Mouse (Mus musculus) embryo, embryonic 10 days (tissue): ENCODE measurements at regions not wholly inside any gene's neighbourhood (a gene's known extent, or its start where the extent isn't known, plus 50 kb on each side); places are given as distances from the start of the nearest gene placed in this dataset.

Experiments used
- DNase-seq: peaks from one replicate; pipeline ENCODE4 v3.0.0-alpha.2; 2015; ENCODE audit warnings: low spot score

- DNase-seq = no peak
These were observed 98.0 kb downstream of the Dhx15 start for GRCm38 (mm10) chr5:52092273-52092672.

GRCm38 (mm10) chr5:52088131-52088530 is 102.2 kb downstream of the Dhx15 start:
- DNase-seq = no peak

DNA sequence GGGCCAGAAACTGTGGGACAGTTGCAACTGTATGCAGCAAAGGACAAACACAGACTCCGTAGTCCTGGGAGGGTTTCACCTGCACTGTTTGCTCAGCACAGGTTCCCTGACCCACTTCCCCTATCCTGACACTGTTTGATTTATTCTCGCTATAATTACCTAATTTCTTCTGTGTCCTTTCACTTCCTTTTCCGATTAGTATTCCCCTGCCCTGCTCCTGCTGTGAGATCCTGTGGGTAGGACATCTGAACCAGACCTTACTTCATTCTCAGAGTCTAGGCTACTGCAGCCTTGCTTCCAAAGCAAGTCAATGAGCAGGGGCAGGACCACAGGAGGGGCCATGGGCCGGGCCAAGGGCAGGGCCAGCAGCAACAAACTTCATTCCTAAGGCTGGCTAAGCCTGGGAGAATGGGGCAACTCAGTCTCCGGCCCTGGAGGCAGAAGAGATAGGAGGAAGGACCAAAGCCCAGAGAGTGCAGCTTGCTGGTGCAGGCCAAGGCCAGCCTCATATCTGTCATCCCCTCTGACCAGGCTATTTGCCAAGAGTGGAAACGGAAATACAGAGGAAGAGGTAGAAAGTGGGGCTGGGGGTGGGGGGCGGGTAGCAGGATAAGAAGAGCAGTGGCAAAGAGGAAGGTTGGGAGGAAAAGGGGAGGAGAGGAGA is 103.4 kb downstream of the Dhx15 start:
- no peak for DNase-seq

- no peak for DNase-seq
These were observed 110.0 kb downstream of the Dhx15 start for GRCm38 (mm10) chr5:52080268-52080667.

DNA sequence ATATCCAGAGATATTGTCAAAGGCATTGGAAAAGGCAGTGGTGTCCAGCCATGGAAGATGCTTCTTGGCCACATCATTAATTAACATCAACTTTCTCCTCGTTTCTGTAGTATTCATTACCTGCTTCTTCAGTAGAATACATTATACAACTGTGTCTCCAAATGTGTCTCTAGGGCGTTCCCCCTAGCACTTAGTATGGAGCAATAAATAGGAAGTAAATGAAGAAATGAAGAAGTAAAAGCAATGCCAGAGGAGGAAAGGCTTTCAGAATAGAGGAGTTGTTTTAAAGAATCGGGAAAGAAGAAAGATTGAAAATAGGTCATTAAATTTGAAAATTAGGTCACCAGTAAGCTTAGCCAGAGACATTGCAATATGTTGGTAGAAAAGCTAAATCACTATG is 112.6 kb downstream of the Dhx15 start:
- DNase-seq = no peak

DNA sequence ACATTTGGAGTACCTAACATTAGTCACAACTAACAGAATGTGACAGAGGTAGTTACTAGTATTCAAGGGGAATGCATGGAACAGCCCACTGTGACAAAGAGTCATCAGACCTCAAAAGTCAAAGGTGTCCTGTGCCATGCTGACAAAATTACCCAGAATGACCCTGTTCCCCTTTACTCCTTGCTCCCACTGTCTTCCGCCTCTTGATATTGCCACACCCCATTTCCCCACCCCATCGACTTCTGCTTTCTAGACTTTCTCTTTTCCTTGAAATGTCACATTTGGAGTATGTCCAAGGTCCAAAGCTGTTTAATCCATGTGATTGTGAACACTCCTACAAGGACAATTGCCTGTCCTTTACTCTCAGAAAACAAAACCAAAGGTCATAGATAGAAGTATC is 115.2 kb downstream of the Dhx15 start:
- DNase-seq = no peak

DNA sequence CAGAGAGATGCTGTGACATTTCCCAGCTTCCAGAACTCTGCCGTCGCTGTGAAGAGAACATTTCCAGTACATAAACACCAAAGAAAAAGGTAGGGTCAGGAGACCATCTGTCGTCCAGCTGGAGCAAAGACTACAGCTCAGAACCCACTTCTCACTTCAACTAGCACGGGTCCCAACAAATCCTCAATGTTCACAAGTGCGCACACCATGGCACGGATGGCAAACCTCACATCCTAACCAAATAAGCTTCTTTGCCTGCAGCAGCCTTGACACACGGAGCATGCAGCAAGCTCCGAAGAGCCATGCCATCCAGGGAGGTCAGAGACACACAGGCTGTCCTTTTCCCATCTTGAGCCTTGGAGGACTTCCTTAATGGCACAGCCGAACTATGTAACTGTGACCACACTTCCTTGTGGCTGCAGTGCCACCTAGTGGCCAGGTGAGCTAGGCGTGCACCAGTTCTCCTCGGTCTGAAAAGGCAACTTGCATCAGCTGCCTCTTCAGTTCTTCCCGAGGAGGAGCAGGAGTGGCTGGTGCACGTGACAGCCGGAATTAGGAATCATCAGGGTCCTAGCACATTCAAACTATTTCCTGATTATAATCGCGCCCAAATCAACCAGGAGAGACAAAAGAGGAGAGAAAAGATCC is 125.4 kb downstream of the Dhx15 start:
- DNase-seq = peak; percentile 96

DNA sequence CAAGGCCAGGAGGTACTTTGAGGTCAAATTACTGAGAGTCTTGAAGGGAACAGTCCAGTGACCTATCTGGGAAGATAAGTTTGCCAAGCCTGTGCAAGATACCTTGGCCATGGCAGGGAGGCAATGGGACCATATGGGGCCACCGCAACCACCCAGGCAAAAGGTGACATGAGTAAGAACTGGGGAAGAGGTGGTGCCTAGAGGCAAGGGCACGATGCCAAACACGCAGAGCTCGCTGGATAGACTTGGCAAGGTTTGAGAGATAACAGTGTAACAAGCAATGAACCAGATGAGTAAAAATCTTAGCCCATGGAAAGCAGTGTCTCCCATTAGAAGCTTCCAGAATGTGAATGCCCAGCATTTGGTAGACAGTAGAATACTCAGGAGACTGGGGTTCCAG is 128.1 kb downstream of the Dhx15 start:
- no peak for DNase-seq

GRCm38 (mm10) chr5:52061226-52061625 is 129.1 kb downstream of the Dhx15 start:
- no peak for DNase-seq

GRCm38 (mm10) chr5:52057261-52057660 is 133.1 kb downstream of the Dhx15 start:
- DNase-seq = no peak

DNA sequence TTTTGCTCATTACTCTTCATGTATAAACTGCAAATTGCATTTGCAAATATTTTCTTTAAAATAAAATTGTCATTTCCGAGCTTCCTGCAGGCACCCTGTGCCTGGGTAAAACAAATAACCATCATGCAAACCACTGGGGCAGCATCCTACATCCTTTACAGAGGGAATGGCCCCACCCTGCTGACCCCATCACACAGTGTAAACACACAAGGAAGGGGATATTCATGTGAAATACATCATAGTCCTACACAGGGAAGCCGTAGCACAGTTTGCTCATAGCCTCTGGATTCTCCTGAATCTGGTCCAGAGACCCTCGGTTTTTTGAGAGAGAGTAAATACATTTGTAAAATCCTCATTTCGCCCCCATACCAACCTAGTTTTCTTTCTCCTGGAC is 138.2 kb downstream of the Dhx15 start:
- no peak for DNase-seq

- no peak for DNase-seq
These were observed 138.8 kb downstream of the Dhx15 start for GRCm38 (mm10) chr5:52051383-52052071.

GRCm38 (mm10) chr5:52048790-52049189 is 141.5 kb downstream of the Dhx15 start:
- DNase-seq = no peak

GRCm38 (mm10) chr5:52046704-52047103 is 143.6 kb downstream of the Dhx15 start:
- no peak for DNase-seq

DNA sequence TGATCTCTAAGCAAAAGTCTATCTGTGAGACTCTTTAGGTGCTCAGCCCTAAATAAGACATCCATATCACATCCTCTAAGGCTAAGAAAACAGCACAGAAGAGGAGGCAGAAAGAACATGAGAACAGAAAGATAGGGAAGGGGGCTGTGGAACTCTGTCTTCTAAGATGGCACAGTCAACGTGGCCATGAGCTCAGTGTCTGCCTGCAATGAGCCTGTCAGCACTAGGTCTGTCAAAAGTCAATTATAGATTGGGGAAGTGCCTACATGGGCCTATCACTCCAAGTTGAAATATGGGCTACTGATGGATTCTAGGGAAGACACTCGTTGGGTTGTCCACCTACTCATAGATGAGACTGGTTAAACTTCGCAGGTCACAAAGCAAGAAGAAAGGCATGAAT is 146.2 kb downstream of the Dhx15 start:
- no peak for DNase-seq

DNA sequence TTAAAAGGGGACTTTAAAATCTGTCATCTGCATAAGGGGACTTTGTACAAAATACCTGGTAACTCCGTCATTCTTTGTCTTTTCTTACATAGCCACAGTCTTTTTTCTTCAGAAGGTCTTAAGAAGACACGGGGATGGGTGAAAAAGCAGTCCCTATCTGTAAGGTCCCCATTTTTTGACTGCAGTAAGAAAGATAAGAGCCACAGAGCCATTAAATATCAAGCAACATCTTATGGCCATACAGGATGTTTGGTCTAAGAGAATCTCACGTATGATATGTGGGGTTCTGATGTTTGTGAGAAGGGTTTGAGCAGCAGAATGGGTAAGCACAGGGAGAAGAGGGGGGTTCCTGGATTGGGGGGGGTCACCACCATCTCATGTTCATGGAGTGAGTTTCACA is 148.9 kb downstream of the Dhx15 start:
- DNase-seq = no peak

- no peak for DNase-seq
These were observed 149.6 kb downstream of the Dhx15 start for GRCm38 (mm10) chr5:52040427-52041312.

GRCm38 (mm10) chr5:52035339-52035738 is 155.0 kb downstream of the Dhx15 start:
- no peak for DNase-seq

DNA sequence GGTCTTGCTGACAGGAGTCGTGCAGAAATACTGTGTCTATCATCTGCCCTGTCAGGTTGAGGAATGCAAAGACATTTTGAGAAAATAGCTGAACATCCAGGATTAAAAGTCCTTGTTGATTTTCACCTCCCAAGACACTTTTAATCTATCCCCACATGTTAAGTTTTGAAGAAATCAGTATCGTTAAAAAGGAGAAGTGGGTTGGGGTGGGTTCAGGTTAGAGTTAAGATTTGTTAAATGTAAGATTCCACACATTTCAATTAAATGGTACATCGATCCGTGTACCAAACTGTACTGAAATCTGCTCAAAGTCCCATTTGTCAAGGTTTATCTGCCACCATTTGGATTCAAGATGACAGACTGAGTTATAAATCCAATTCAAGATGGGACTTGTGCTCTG is 162.8 kb downstream of the Dhx15 start:
- no peak for DNase-seq

- DNase-seq = no peak
These were observed 164.2 kb downstream of the Dhx15 start for GRCm38 (mm10) chr5:52026148-52026547.

DNA sequence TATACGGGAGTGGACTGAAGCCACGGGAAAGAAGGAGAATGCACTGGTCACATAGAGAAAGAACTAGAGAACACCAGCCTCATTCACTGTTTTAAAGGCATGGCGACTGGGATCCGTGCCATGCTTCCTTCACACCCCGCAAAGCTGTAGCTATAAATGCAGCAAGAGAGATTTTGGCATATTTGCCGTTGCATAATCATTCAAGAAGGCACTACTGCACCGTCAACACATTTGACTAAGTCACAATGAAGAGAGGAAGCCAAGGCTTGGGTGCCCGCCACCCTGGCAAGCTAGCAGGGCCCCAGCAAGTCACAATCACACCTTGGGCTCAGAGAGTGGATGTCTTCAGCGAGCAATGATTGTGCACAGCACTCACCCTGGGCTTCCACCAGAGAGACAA is 167.1 kb downstream of the Dhx15 start:
- DNase-seq = no peak

DNA sequence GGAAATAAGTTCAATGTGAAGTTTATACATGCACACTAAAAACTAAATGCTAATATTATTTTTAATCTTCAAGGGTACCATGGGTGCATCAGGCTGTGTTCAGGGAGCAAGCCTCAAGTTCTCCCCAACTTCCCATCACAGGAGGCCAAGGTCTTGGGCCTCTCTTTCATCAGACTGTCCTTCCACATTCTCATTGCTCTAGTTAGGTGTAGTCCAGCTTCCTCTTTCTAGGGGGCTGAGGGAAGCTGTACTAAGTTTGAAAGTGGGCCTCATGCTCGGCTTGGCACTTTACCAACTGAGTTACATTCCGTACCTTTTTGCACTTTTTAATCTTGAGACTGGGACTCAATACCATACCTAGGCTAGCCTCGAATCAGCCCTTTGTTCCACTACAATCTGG is 173.3 kb downstream of the Dhx15 start:
- no peak for DNase-seq
